Mouse (Mus musculus) hindbrain, embryonic 15.5 days (tissue): ENCODE measurements at regions not wholly inside any gene's neighbourhood (a gene's known extent, or its start where the extent isn't known, plus 50 kb on each side); places are given as distances from the start of the nearest gene placed in this dataset.

Experiments
- ATAC-seq: fragments of 200-750 bp; cut with Nextera tagmentation; 2 replicates; pipeline ENCODE4 v1.8.0; 2017; ENCODE audit warnings: low read depth, moderate number of reproducible peaks, moderate TSS enrichment; ENCODE audit not compliant: low FRiP score
- H3K27ac ChIP-seq: fragments of 300-500 bp; sonication (generic); replicated peaks from 2 replicates; pipeline ENCODE4 v1.5.1; 2015; ENCODE audit warnings: mild to moderate bottlenecking, inconsistent platforms
- H3K27me3 ChIP-seq: fragments of 300-500 bp; sonication (generic); 2 replicates; pipeline ENCODE4 v1.6.1; 2015; ENCODE audit warnings: control low read depth, inconsistent platforms
- H3K36me3 ChIP-seq: fragments of 300-500 bp; sonication (generic); 2 replicates; pipeline ENCODE4 v1.6.1; 2015; ENCODE audit warnings: control low read depth, inconsistent platforms
- H3K4me1 ChIP-seq: fragments of 300-500 bp; sonication (generic); replicated peaks from 2 replicates; pipeline ENCODE4 v1.6.1; 2015; ENCODE audit warnings: control low read depth, inconsistent platforms
- H3K4me2 ChIP-seq: fragments of 300-500 bp; sonication (generic); 2 replicates; pipeline ENCODE4 v1.6.1; 2015; ENCODE audit warnings: moderate library complexity, mild to moderate bottlenecking, inconsistent platforms
- H3K4me3 ChIP-seq: fragments of 300-500 bp; sonication (generic); 2 replicates; pipeline ENCODE4 v1.5.1; 2015; ENCODE audit warnings: mild to moderate bottlenecking, inconsistent platforms
- H3K9ac ChIP-seq: fragments of 300-500 bp; sonication (generic); 2 replicates; pipeline ENCODE4 v1.6.1; 2015; ENCODE audit warnings: inconsistent platforms
- H3K9me3 ChIP-seq: fragments of 300-500 bp; sonication (generic); 2 replicates; pipeline ENCODE4 v1.6.1; 2016; ENCODE audit warnings: control low read depth, inconsistent platforms
- WGBS: fragments of 180-500 bp; shearing (Covaris S2); methylation state at CpG from one replicate; pipeline ENCODE4 v1.1.7; 2015; 5-methylcytosine and 5-hydroxymethylcytosine counted together

DNA sequence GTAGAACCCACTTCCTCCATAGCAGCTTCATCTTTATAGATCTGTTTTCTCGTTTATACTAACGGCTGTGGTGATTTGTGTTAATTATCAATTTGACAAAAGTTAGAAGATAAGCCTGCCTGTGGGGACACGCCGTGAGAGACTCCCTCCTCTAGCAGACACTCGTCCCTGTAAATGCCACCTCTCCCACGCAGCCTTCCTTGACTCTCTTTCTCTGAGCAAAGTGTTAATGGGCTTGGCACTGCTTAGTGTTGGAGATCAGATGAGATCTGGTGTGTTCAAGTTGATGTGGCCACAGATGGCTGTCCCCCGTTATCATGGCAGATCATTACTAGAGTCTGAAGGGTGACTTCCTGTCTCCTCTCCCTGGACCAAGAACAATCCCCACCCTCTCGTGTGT is 113.1 kb downstream of the Plxna1 start:
- WGBS: 74% methylated on average over 8 of the region's 8 CpGs
- Histone ChIP-seq H3K27ac (no peak overlapping the region), H3K4me3 (no peak overlapping the region), H3K27me3 (no peaks in the 10 kb centered on the region), H3K9ac (no peak overlapping the region), H3K4me2 (no peak overlapping the region), H3K9me3 (no peaks in the 10 kb centered on the region), H3K4me1 (peaks cover 20% of the 10 kb centered on the region), H3K36me3 (no peaks in the 10 kb centered on the region)
- no peak for ATAC-seq

DNA sequence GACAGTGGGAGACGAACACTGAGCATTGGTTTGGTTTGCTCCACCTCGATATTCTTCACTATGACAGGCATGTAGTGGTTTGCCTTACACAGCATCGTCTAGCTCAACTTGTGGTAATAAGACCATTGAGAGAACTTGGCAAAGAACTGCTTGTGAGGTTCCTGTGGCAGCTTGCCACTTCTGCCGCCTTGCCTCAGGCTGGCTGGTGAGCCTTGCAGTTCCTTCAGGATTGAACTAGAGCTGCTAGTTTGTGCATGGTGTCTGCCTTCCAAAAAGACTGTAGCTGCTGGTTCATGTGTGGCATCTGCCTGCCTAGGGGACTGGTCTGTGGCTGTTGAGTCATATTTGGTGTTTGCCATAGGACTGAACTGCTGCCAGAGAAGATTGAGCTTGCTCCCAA is 110.8 kb downstream of the Plxna1 start:
- no peak overlapping the region for H3K27ac ChIP-seq
- 77% methylated on average over 4 of the region's 4 CpGs for WGBS
- no peaks in the 10 kb centered on the region for H3K36me3 ChIP-seq
- no peak overlapping the region for H3K4me2 ChIP-seq
- no peaks in the 10 kb centered on the region for H3K9me3 ChIP-seq
- no peak for ATAC-seq
- H3K27me3 ChIP-seq: no peaks in the 10 kb centered on the region
- H3K4me1 ChIP-seq: peaks cover 18% of the 10 kb centered on the region
- H3K9ac ChIP-seq: no peak overlapping the region
- no peak overlapping the region for H3K4me3 ChIP-seq

GRCm38 (mm10) chr6:89256022-89256421 is 106.4 kb downstream of the Plxna1 start:
- ATAC-seq: no peak
- Histone ChIP-seq H3K27ac (no peak overlapping the region), H3K4me3 (no peak overlapping the region), H3K9me3 (no peaks in the 10 kb centered on the region), H3K4me1 (peaks cover 17% of the 10 kb centered on the region), H3K9ac (no peak overlapping the region), H3K27me3 (no peaks in the 10 kb centered on the region), H3K36me3 (no peaks in the 10 kb centered on the region), H3K4me2 (no peak overlapping the region)
- WGBS: 56% methylated on average over 4 of the region's 4 CpGs

DNA sequence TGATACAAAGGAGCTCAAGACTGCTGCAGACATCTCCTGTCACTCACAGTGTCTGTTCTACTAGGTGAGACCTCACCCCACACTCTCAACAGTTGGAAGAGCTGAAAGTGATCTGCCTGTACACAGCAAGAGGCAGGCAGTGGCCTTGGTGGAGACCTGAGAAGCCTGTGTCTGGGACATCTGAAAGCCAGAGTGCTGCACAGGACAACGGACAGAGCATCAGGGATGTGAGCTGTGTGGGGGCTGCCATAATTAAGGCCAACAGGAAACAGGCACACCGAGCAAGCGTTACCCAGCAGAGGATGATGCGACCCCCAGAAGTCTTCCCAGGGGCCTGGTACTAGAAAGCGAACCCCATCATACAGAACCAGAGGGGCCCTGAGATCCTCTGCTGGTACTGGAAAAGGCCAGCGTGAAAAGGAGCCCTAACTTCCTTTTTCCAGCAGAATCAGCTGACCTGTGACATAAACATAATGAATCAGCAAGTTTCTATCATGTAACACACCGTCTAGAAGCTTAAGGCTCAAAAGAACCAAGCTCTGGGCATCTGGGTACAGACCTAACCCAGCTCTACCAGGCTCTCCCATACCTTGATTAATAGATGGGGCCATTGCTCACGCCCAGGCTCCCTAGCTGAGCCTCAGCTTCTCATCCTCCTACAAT is 105.7 kb downstream of the Plxna1 start:
- Histone ChIP-seq H3K9ac (no peak overlapping the region), H3K27ac (no peak overlapping the region), H3K9me3 (no peaks in the 10 kb centered on the region), H3K4me1 (peaks cover 17% of the 10 kb centered on the region), H3K36me3 (no peaks in the 10 kb centered on the region), H3K4me3 (no peak overlapping the region), H3K27me3 (no peaks in the 10 kb centered on the region), H3K4me2 (no peak overlapping the region)
- 78% methylated on average over 8 of the region's 8 CpGs for WGBS
- ATAC-seq: no peak

DNA sequence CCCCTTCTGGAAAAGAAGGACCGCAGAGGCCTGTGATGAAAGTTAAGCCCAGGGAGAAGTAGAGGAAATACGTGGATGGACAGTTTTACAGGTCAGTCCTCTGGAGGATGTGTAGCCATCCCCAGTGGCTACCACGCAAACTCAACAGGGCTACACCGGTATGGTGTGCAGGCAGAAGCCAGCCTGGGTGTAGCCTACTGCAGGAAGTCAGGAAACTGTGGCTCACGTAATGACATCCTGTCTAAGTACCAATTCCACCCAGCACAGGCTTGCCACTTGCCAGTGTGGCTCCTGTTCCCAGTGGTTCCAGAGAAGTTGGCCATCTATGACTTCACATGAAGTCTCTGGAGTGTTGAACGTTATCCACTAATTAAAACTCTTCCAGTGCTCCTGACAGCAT is 105.0 kb downstream of the Plxna1 start:
- no peaks in the 10 kb centered on the region for H3K36me3 ChIP-seq
- ATAC-seq: no peak
- no peaks in the 10 kb centered on the region for H3K27me3 ChIP-seq
- H3K4me3 ChIP-seq: no peak overlapping the region
- no peak overlapping the region for H3K4me2 ChIP-seq
- WGBS: 82% methylated on average over 6 of the region's 6 CpGs
- H3K9me3 ChIP-seq: no peaks in the 10 kb centered on the region
- peaks cover 17% of the 10 kb centered on the region for H3K4me1 ChIP-seq
- H3K27ac ChIP-seq: no peak overlapping the region
- H3K9ac ChIP-seq: no peak overlapping the region

GRCm38 (mm10) chr6:89258140-89258539 is 104.3 kb downstream of the Plxna1 start:
- Histone ChIP-seq H3K4me3 (no peak overlapping the region), H3K4me1 (peaks cover 17% of the 10 kb centered on the region), H3K36me3 (no peaks in the 10 kb centered on the region), H3K4me2 (no peak overlapping the region), H3K9ac (no peak overlapping the region), H3K9me3 (no peaks in the 10 kb centered on the region), H3K27me3 (no peaks in the 10 kb centered on the region), H3K27ac (no peak overlapping the region)
- WGBS: 87% methylated on average over 4 of the region's 4 CpGs
- ATAC-seq: no peak

DNA sequence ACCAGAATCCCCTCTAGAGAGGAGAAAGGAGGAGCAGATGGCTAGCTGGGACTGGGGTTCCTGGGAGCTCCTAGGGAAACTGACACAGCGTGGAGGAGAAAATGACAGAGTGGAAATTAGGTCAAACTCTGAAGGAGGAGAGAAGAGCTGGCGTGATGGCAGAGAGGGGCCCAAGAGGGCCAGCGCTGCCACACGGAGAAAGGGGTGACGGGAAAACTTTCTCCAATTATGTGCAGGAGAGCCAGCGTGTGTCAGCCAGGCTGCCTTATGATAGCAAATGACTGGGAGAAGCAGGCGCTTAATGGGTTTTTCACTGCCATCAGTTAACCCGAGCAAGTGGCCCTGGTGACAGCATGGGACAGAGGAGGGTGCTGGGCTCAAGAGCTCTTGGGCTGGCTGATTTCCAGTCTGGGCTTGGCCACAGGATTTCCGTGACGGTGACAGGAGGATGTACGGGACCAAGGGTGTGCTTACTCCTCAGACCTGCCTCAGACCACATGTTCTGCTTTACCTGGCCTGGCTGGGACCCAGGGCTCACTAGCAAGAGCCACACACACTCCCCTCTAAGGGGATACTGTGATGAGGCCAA is 102.9 kb downstream of the Plxna1 start:
- Histone ChIP-seq H3K27me3 (no peaks in the 10 kb centered on the region), H3K27ac (no peak overlapping the region), H3K4me3 (no peak overlapping the region), H3K36me3 (no peaks in the 10 kb centered on the region), H3K4me2 (no peak overlapping the region), H3K4me1 (peaks cover 13% of the 10 kb centered on the region; the same call in 1 of the 2 replicates), H3K9me3 (no peaks in the 10 kb centered on the region), H3K9ac (no peak overlapping the region)
- 44% methylated on average over 11 of the region's 11 CpGs for whole genome bisulfite sequencing
- ATAC-seq: no peak; the same call in 1 of the 2 replicates

DNA sequence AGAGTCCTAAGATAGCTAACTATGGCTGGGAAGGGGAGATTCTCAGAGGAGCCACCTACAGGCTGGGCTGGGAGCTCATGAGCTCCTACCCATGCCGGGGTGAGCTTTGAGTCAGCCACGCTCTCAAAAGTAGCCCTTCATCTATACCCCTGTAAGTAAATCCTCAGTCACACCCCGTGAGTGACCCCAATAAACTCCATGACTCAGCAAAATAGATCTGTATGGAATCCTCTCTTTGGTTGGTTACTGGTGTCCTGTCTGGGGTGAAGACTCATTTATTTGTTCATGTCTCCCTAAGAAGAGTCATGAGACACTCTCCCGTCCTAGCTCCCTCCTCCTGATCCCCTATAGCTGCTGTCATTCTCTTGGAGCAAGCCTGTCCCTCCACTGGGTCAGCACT is 99.5 kb downstream of the Plxna1 start:
- no peak for ATAC-seq
- WGBS: 79% methylated on average over 4 of the region's 4 CpGs
- no peak overlapping the region for H3K4me2 ChIP-seq

GRCm38 (mm10) chr6:89265296-89265695 is 97.1 kb downstream of the Plxna1 start:
- Histone ChIP-seq H3K27ac (no peak overlapping the region), H3K9me3 (no peaks in the 10 kb centered on the region), H3K4me2 (no peak overlapping the region), H3K36me3 (no peaks in the 10 kb centered on the region), H3K27me3 (no peaks in the 10 kb centered on the region), H3K4me3 (no peak overlapping the region), H3K9ac (no peak overlapping the region), H3K4me1 (no peaks in the 10 kb centered on the region; the same call in 1 of the 2 replicates)
- 76% methylated on average over 3 of the region's 3 CpGs for WGBS
- ATAC-seq: no peak

More for the DNA sequence above, 99.5 kb downstream of the Plxna1 start:
- H3K4me1 ChIP-seq: peaks cover 8% of the 10 kb centered on the region
- H3K4me3 ChIP-seq: no peak overlapping the region
- H3K27me3 ChIP-seq: no peaks in the 10 kb centered on the region
- no peak overlapping the region for H3K9ac ChIP-seq
- H3K36me3 ChIP-seq: no peaks in the 10 kb centered on the region
- H3K27ac ChIP-seq: no peak overlapping the region
- H3K9me3 ChIP-seq: no peaks in the 10 kb centered on the region
